Mouse (Mus musculus) embryonic facial prominence, embryonic 10.5 days (tissue): Measurements from ENCODE around the gene Svs3a. TPM values are rescaled to one million over a fixed set of nuclear protein-coding genes. Genes with fewer than 3 reads are reported as not detected.
"Not testable (repeated sequence)": the region's sequence is repeated elsewhere in the genome, so short reads cannot be mapped to it uniquely, and the experiment has no call there.

Source experiments
- DNase-seq: peaks from one replicate; pipeline ENCODE4 v3.0.0-alpha.2; 2017; ENCODE audit warnings: low spot score
- H3K27ac ChIP-seq: fragments of 300-500 bp; sonication (generic); replicated peaks from 2 replicates; pipeline ENCODE4 v1.5.1; 2016; ENCODE audit warnings: mild to moderate bottlenecking
- H3K27me3 ChIP-seq: fragments of 300-500 bp; sonication (generic); replicated peaks from 2 replicates; pipeline ENCODE4 v1.6.1; 2016; ENCODE audit warnings: low read depth, mild to moderate bottlenecking; ENCODE audit not compliant: poor library complexity, severe bottlenecking
- H3K36me3 ChIP-seq: fragments of 300-500 bp; sonication (generic); replicated peaks from 2 replicates; pipeline ENCODE4 v1.6.1; 2016; ENCODE audit warnings: mild to moderate bottlenecking, moderate library complexity
- H3K4me1 ChIP-seq: fragments of 300-500 bp; sonication (generic); 2 replicates; pipeline ENCODE4 v1.6.1; 2016
- H3K4me3 ChIP-seq: fragments of 300-500 bp; sonication (generic); 2 replicates; pipeline ENCODE4 v1.5.1; 2016; ENCODE audit warnings: mild to moderate bottlenecking, moderate library complexity
- H3K9me3 ChIP-seq: fragments of 300-500 bp; sonication (generic); 2 replicates; pipeline ENCODE4 v1.6.1; 2016; ENCODE audit warnings: mild to moderate bottlenecking
- WGBS: fragments of 180-500 bp; shearing (Covaris S2); methylation state at CpG from one replicate; pipeline ENCODE4 v1.1.7; 2016; 5-methylcytosine and 5-hydroxymethylcytosine counted together
- polyA plus RNA-seq: library from polyadenylated mRNA; unstranded; fragments of >200 nt; fragmentation: Nextera tagmentation; extraction: Ambion mirVana; gene quantifications from 2 replicates; pipeline ENCODE4 v1.2.1, GENCODE M21; 2016

Svs3a gene
- polyA plus RNA-seq: not detected in 2 replicates

DNA sequence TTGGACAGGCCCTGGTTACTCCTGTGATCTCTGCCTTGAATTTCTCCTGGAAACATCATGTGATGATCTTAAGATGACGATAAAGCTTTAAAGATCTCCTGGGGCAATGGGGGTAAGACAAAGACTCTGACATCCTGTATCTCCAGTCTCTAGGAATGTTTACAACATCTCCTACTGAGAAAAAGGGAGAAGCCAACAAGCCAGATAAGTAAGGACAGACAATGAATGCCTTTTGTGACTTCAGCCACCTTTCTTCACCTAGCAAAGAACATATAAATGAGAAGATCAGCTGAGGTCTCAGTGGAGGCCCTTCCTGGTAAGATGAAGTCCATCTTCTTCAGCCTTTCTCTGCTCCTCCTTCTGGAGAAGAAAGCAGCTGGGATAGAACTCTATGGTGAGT, at the start of gene Svs3a:
Gene Svs3a, plus strand, starts transcription at position 301 of the 400 bp plus-strand sequence.
- H3K9me3 ChIP-seq, H3K36me3 ChIP-seq, H3K27me3 ChIP-seq, H3K27ac ChIP-seq, DNase-seq, H3K4me1 ChIP-seq, H3K4me3 ChIP-seq: not testable (repeated sequence)
- WGBS: 84% methylated on average over 1 of the region's 1 CpGs

GRCm38 (mm10) chr2:164256540-164256939, 32.5 kb upstream of the Svs3a start, which contains the start of gene Svs3b:
Gene Svs3b (minus strand): TSS chr2:164256640.
- 89% methylated on average over 1 of the region's 1 CpGs for WGBS
- DNase-seq, H3K9me3 ChIP-seq, H3K4me3 ChIP-seq, H3K27ac ChIP-seq, H3K27me3 ChIP-seq, H3K4me1 ChIP-seq, H3K36me3 ChIP-seq: not testable (repeated sequence)

- 94% methylated on average over 4 of the region's 4 CpGs for WGBS
- Histone ChIP-seq H3K27me3 (no peaks in the 10 kb centered on the region), H3K4me3 (no peak within 1 kb of the TSS), H3K27ac (no peak within 1 kb of the TSS), H3K4me1 (no peaks in the 10 kb centered on the region), H3K9me3 (no peaks in the 10 kb centered on the region), H3K36me3 (no peaks in the 10 kb centered on the region)
- no peak for DNase-seq
These were observed 10.7 kb upstream of the Svs3a start, which contains the start of gene Svs4 for GRCm38 (mm10) chr2:164278359-164278758. Gene Svs4 (minus strand): TSS chr2:164278459.

GRCm38 (mm10) chr2:164312599-164312998, 23.5 kb downstream of the Svs3a start:
- Histone ChIP-seq H3K36me3 (no peaks in the 10 kb centered on the region), H3K27ac (no peak overlapping the region), H3K4me1 (no peaks in the 10 kb centered on the region), H3K27me3 (no peaks in the 10 kb centered on the region), H3K9me3 (no peaks in the 10 kb centered on the region), H3K4me3 (no peak overlapping the region)
- WGBS: 88% methylated on average over 5 of the region's 5 CpGs
- DNase-seq: no peak

DNA sequence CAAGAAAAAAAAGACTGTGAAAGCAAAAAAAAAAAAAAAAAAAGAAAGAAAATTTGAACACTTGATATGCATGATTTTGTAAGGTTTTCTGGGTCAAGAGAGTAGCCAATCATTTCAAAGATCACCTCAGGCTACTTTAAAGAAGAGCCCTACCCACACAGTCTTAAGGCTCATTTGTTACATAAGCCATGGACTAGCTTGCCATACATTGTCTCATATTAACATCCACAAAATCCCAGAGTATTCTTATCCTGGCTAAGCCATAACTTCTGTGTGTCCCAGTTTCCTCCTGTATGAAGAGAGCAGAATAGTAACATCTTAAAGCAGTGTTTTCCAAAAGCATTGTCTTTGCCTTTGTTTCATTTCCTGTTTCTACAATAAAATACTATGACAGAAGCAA, 26.4 kb downstream of the Svs3a start:
- H3K27me3 ChIP-seq, H3K4me1 ChIP-seq, H3K4me3 ChIP-seq, H3K27ac ChIP-seq, DNase-seq, H3K36me3 ChIP-seq, H3K9me3 ChIP-seq: not testable (repeated sequence)

DNA sequence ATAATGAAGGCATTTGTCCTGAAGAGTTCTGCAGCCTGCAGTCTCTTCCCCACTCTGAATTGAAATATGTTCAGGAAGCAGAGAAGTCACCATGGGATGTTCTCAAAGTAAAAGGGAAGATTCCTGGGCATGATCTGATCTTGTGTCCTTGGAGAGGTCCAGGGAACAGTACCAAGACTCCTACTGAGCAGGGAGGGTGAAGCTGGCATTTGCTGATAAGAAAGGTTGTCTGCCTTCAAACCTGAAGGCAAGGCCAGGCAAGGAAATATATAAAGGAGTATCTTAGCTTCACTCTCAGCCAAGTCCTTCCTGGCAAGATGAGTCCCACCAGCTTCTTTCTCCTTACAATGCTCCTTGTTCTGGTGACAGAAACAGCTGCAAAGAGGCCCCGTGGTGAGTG, 27.4 kb downstream of the Svs3a start, which contains the start of gene Svs6:
Gene Svs6, plus strand, starts transcription at position 301 of the 400 bp plus-strand sequence.
- H3K36me3 ChIP-seq, H3K4me3 ChIP-seq, H3K9me3 ChIP-seq, H3K4me1 ChIP-seq, DNase-seq, H3K27me3 ChIP-seq, H3K27ac ChIP-seq: not testable (repeated sequence)
- 76% methylated on average over 1 of the region's 1 CpGs for WGBS

GRCm38 (mm10) chr2:164320983-164321382, 31.9 kb downstream of the Svs3a start:
- 89% methylated on average over 6 of the region's 6 CpGs for WGBS
- no peak for DNase-seq
- Histone ChIP-seq H3K4me3 (no peak overlapping the region), H3K9me3 (no peaks in the 10 kb centered on the region), H3K36me3 (no peaks in the 10 kb centered on the region), H3K4me1 (no peaks in the 10 kb centered on the region), H3K27ac (no peak overlapping the region), H3K27me3 (no peaks in the 10 kb centered on the region)

DNA sequence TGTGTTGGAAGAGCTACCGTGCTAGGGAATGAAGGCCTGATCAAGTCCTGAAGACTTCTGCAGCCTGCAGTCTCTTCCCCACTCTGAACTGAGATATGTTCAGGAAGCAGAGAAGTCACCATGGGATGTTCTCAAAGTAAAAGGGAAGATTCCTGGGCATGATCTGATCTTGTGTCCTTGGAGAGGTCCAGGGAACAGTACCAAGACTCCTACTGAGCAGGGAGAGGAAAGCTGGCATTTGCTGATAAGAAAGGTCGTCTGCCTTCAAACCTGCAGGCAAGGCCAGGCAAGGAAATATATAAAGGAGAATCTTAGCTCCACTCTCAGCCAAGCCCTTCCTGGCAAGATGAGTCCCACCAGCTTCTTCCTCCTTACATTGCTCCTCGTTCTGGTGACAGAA, 43.4 kb downstream of the Svs3a start, which contains the start of gene Svs5:
Gene Svs5, plus strand, starts transcription at position 301 of the 400 bp plus-strand sequence.
- H3K4me1 ChIP-seq, H3K27me3 ChIP-seq, H3K36me3 ChIP-seq, H3K27ac ChIP-seq, H3K4me3 ChIP-seq, H3K9me3 ChIP-seq, DNase-seq: not testable (repeated sequence)
- 81% methylated on average over 3 of the region's 3 CpGs for WGBS

Other genes with a start within 250 kb of the Svs3a start
- 33.1 and 34.8 TPM in 2 replicates for gene Stk4, start 218.9 kb upstream of the Svs3a start, polyA plus RNA-seq
- 68.1 and 71.9 TPM in 2 replicates for gene Tomm34, start 218.1 kb upstream of the Svs3a start, polyA plus RNA-seq
- gene Kcns1, start 118.2 kb upstream of the Svs3a start, polyA plus RNA-seq: not detected in 2 replicates
- gene Wfdc5, start 106.5 kb upstream of the Svs3a start, polyA plus RNA-seq: not detected in 2 replicates
- not detected in 2 replicates for gene Wfdc12, start 98.7 kb upstream of the Svs3a start, polyA plus RNA-seq
- gene Wfdc15a, start 89.1 kb upstream of the Svs3a start, polyA plus RNA-seq: not detected in 2 replicates
- gene Wfdc15b, start 67.6 kb upstream of the Svs3a start, polyA plus RNA-seq: not detected in 2 replicates
- gene Svs2, start 50.8 kb upstream of the Svs3a start, polyA plus RNA-seq: not detected in 2 replicates
- gene Svs3b, start 32.6 kb upstream of the Svs3a start, polyA plus RNA-seq: not detected in 2 replicates
- gene Svs4, start 10.8 kb upstream of the Svs3a start, polyA plus RNA-seq: not detected in 2 replicates
- gene Svs6, start 27.5 kb downstream of the Svs3a start, polyA plus RNA-seq: not detected in 2 replicates
- gene Svs5, start 43.5 kb downstream of the Svs3a start, polyA plus RNA-seq: not detected in 2 replicates
- gene Slpi, start 99.8 kb downstream of the Svs3a start, polyA plus RNA-seq: 0.46 TPM in 1 of 2 replicates, not detected in the other
- not detected in 2 replicates for gene Rbpjl, start 113.9 kb downstream of the Svs3a start, polyA plus RNA-seq
- 0.23 and 0.85 TPM in 2 replicates for gene Matn4, start 115.9 kb downstream of the Svs3a start, polyA plus RNA-seq
- gene Sdc4, start 154.6 kb downstream of the Svs3a start, polyA plus RNA-seq: 25.5 and 26.0 TPM in 2 replicates
- 52.5 and 53.1 TPM in 2 replicates for gene Sys1, start 167.7 kb downstream of the Svs3a start, polyA plus RNA-seq
- 3.1 and 3.2 TPM in 2 replicates for gene Gm20458, start 171.7 kb downstream of the Svs3a start, polyA plus RNA-seq
- gene Trp53tg5, start 184.5 kb downstream of the Svs3a start, polyA plus RNA-seq: not detected in 2 replicates
- gene Dbndd2, start 196.8 kb downstream of the Svs3a start, polyA plus RNA-seq: 1.8 TPM in 2 replicates
- gene Pigt, start 208.3 kb downstream of the Svs3a start, polyA plus RNA-seq: 34.8 and 38.1 TPM in 2 replicates